Mouse (Mus musculus): ENCODE results near the gene Vav3. TPM values are rescaled to one million over a fixed set of nuclear protein-coding genes. Genes with fewer than 3 reads are reported as not detected.

Vav3 gene
- polyA plus RNA-seq, 1 experiment: 2.2 TPM

- H3K79me2 ChIP-seq (ENCODE audit: control insufficient read depth, insufficient read depth): peaks cover 11% of the 10 kb centered on the region
- H3K79me3 ChIP-seq (ENCODE audit: low read depth): no peaks in the 10 kb centered on the region
- no peaks in the 10 kb centered on the region for H3K27me3 ChIP-seq (ENCODE audit: control insufficient read depth, insufficient read depth, insufficient read length)
- TF ChIP-seq MYOG (IDR thresholded peaks at IDR 0.05; ENCODE audit: control insufficient read depth, extremely low read depth, insufficient read length): no peak
- TF ChIP-seq MAX (IDR thresholded peaks at IDR 0.05): no peak
- no peak for TF ChIP-seq MYOD1 (IDR thresholded peaks at IDR 0.05; ENCODE audit: control insufficient read depth, insufficient read length, low read depth)
- no peak for TF ChIP-seq USF1 (IDR thresholded peaks at IDR 0.05; ENCODE audit: low read depth)
- TF ChIP-seq CTCF (IDR thresholded peaks at IDR 0.05; ENCODE audit: control insufficient read depth, insufficient read depth, insufficient read length): no peak
- no peak for TF ChIP-seq FOSL1 (IDR thresholded peaks at IDR 0.05; ENCODE audit: insufficient read depth, low read length, poor library complexity, severe bottlenecking)
- no peak for TF ChIP-seq CEBPB (IDR thresholded peaks at IDR 0.05; ENCODE audit: low read depth)
- no peak overlapping the region for H3K4me3 ChIP-seq (ENCODE audit: insufficient read depth, poor library complexity, severe bottlenecking)
- H3K36me3 ChIP-seq (ENCODE audit: control insufficient read depth, insufficient read depth): no peaks in the 10 kb centered on the region
- H3ac ChIP-seq (ENCODE audit: control insufficient read depth, insufficient read length, low read depth): no peak overlapping the region
These were observed 25.4 kb downstream of the Vav3 start for GRCm38 (mm10) chr3:109365875-109366274.

GRCm38 (mm10) chr3:109366411-109366851 lies 26.0 kb downstream of the Vav3 start:
- Histone ChIP-seq H3K79me3 (ENCODE audit: low read depth) (no peaks in the 10 kb centered on the region), H3K36me3 (ENCODE audit: control insufficient read depth, insufficient read depth) (no peaks in the 10 kb centered on the region), H3ac (ENCODE audit: control insufficient read depth, insufficient read length, low read depth) (no peak overlapping the region), H3K27me3 (ENCODE audit: control insufficient read depth, insufficient read depth, insufficient read length) (no peaks in the 10 kb centered on the region), H3K4me3 (ENCODE audit: insufficient read depth, poor library complexity, severe bottlenecking) (no peak overlapping the region), H3K79me2 (ENCODE audit: control insufficient read depth, insufficient read depth) (peaks cover 11% of the 10 kb centered on the region)
- TF ChIP-seq CEBPB (IDR thresholded peaks at IDR 0.05; ENCODE audit: low read depth): no peak
- no peak for TF ChIP-seq USF1 (IDR thresholded peaks at IDR 0.05; ENCODE audit: low read depth)
- no peak for TF ChIP-seq FOSL1 (IDR thresholded peaks at IDR 0.05; ENCODE audit: insufficient read depth, low read length, poor library complexity, severe bottlenecking)
- TF ChIP-seq MYOD1 (IDR thresholded peaks at IDR 0.05; ENCODE audit: control insufficient read depth, insufficient read length, low read depth): no peak
- TF ChIP-seq CTCF (IDR thresholded peaks at IDR 0.05; ENCODE audit: control insufficient read depth, insufficient read depth, insufficient read length): no peak
- no peak for TF ChIP-seq MAX (IDR thresholded peaks at IDR 0.05)
- no peak for TF ChIP-seq MYOG (IDR thresholded peaks at IDR 0.05; ENCODE audit: control insufficient read depth, extremely low read depth, insufficient read length)

DNA sequence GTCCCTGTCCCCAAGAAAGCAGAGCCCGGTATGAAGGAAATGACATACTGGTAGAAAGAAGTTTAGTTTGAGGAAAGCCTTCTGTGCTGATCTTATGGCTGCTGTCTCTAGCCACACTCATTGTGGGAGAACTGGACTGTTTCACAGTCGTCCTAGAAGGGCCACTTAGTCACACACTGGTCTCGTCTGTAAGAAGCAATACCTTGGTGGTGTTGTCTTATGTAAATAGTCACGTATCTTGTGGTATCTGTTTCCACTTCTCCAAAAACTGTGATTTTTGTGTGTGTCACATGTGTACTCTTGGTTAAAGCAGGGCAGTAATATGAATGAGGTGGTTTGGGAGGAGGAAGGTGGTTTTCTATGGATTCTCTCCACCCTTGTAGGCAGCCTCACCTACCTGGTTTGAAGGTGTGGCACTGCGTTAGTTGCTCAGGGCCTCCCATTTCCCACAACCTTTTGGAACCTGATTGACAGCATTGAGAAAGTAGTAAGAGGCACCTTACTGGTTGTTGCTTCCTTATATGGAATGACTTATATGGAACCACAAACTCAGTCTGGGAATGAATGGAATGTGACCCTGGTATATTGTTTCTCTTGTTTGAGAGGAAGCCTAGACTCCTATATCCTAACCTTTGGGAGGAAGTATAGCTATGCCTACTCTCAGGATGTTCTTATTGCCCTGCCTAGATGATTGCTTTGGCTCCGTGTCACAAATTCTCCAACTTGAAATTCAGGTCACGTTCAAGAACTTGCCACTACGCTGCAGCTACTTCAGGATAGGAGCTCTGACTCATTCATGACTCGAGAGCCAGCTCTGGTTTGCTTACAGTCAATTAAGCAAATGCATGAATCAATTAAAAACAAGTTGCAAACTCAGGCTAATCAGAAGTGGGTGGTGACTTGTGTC lies 28.2 kb downstream of the Vav3 start:
- Histone ChIP-seq H3K79me3 (ENCODE audit: low read depth) (no peaks in the 10 kb centered on the region), H3K4me3 (ENCODE audit: insufficient read depth, poor library complexity, severe bottlenecking) (no peak overlapping the region), H3K79me2 (ENCODE audit: control insufficient read depth, insufficient read depth) (peaks cover 11% of the 10 kb centered on the region), H3K27me3 (ENCODE audit: control insufficient read depth, insufficient read depth, insufficient read length) (no peaks in the 10 kb centered on the region), H3K36me3 (ENCODE audit: control insufficient read depth, insufficient read depth) (no peaks in the 10 kb centered on the region), H3ac (ENCODE audit: control insufficient read depth, insufficient read length, low read depth) (no peak overlapping the region)
- TF ChIP-seq MYOD1 (IDR thresholded peaks at IDR 0.05; ENCODE audit: control insufficient read depth, insufficient read length, low read depth) (no peak), USF1 (IDR thresholded peaks at IDR 0.05; ENCODE audit: low read depth) (no peak), MAX (IDR thresholded peaks at IDR 0.05) (no peak), CTCF (IDR thresholded peaks at IDR 0.05; ENCODE audit: control insufficient read depth, insufficient read depth, insufficient read length) (no peak), FOSL1 (IDR thresholded peaks at IDR 0.05; ENCODE audit: insufficient read depth, low read length, poor library complexity, severe bottlenecking) (no peak), CEBPB (IDR thresholded peaks at IDR 0.05; ENCODE audit: low read depth) (no peak), MYOG (IDR thresholded peaks at IDR 0.05; ENCODE audit: control insufficient read depth, extremely low read depth, insufficient read length) (no peak)

- H3K79me2 ChIP-seq (ENCODE audit: control insufficient read depth, insufficient read depth): peaks cover 11% of the 10 kb centered on the region
These were observed 31.1 kb downstream of the Vav3 start for GRCm38 (mm10) chr3:109371576-109371975.

GRCm38 (mm10) chr3:109372678-109373077 lies 32.2 kb downstream of the Vav3 start:
- Histone ChIP-seq H3K79me3 (ENCODE audit: low read depth) (no peaks in the 10 kb centered on the region), H3K27me3 (ENCODE audit: control insufficient read depth, insufficient read depth, insufficient read length) (no peaks in the 10 kb centered on the region), H3ac (ENCODE audit: control insufficient read depth, insufficient read length, low read depth) (no peak overlapping the region), H3K36me3 (ENCODE audit: control insufficient read depth, insufficient read depth) (no peaks in the 10 kb centered on the region), H3K4me3 (ENCODE audit: insufficient read depth, poor library complexity, severe bottlenecking) (no peak overlapping the region), H3K79me2 (ENCODE audit: control insufficient read depth, insufficient read depth) (peaks cover 11% of the 10 kb centered on the region)
- TF ChIP-seq FOSL1 (IDR thresholded peaks at IDR 0.05; ENCODE audit: insufficient read depth, low read length, poor library complexity, severe bottlenecking): no peak
- TF ChIP-seq CTCF (IDR thresholded peaks at IDR 0.05; ENCODE audit: control insufficient read depth, insufficient read depth, insufficient read length): no peak
- no peak for TF ChIP-seq MYOD1 (IDR thresholded peaks at IDR 0.05; ENCODE audit: control insufficient read depth, insufficient read length, low read depth)
- no peak for TF ChIP-seq MAX (IDR thresholded peaks at IDR 0.05)
- no peak for TF ChIP-seq MYOG (IDR thresholded peaks at IDR 0.05; ENCODE audit: control insufficient read depth, extremely low read depth, insufficient read length)
- TF ChIP-seq CEBPB (IDR thresholded peaks at IDR 0.05; ENCODE audit: low read depth): no peak
- TF ChIP-seq USF1 (IDR thresholded peaks at IDR 0.05; ENCODE audit: low read depth): no peak

More at GRCm38 (mm10) chr3:109371576-109371975, 31.1 kb downstream of the Vav3 start:
- H3K27me3 ChIP-seq (ENCODE audit: control insufficient read depth, insufficient read depth, insufficient read length): no peaks in the 10 kb centered on the region
- no peaks in the 10 kb centered on the region for H3K36me3 ChIP-seq (ENCODE audit: control insufficient read depth, insufficient read depth)
- TF ChIP-seq FOSL1 (IDR thresholded peaks at IDR 0.05; ENCODE audit: insufficient read depth, low read length, poor library complexity, severe bottlenecking) (no peak), CTCF (IDR thresholded peaks at IDR 0.05; ENCODE audit: control insufficient read depth, insufficient read depth, insufficient read length) (no peak), MYOD1 (IDR thresholded peaks at IDR 0.05; ENCODE audit: control insufficient read depth, insufficient read length, low read depth) (no peak), CEBPB (IDR thresholded peaks at IDR 0.05; ENCODE audit: low read depth) (no peak), MAX (IDR thresholded peaks at IDR 0.05) (no peak), MYOG (IDR thresholded peaks at IDR 0.05; ENCODE audit: control insufficient read depth, extremely low read depth, insufficient read length) (no peak), USF1 (IDR thresholded peaks at IDR 0.05; ENCODE audit: low read depth) (no peak)
- H3ac ChIP-seq (ENCODE audit: control insufficient read depth, insufficient read length, low read depth): no peak overlapping the region
- H3K4me3 ChIP-seq (ENCODE audit: insufficient read depth, poor library complexity, severe bottlenecking): no peak overlapping the region
- no peaks in the 10 kb centered on the region for H3K79me3 ChIP-seq (ENCODE audit: low read depth)

All from C2C12 (cell line).